Mouse (Mus musculus): ENCODE results near the gene Cabp4. TPM values are rescaled to one million over a fixed set of nuclear protein-coding genes. Genes with fewer than 3 reads are reported as not detected.
A peak's percentile ranks its signal among the peaks of the same experiment; 100 is the strongest.
"Not testable (repeated sequence)": the region's sequence is repeated elsewhere in the genome, so short reads cannot be mapped to it uniquely, and the experiment has no call there.

Cabp4 gene
- total RNA-seq, 2 experiments from 2014 or later, result 0.26 to 0.63 TPM

DNA sequence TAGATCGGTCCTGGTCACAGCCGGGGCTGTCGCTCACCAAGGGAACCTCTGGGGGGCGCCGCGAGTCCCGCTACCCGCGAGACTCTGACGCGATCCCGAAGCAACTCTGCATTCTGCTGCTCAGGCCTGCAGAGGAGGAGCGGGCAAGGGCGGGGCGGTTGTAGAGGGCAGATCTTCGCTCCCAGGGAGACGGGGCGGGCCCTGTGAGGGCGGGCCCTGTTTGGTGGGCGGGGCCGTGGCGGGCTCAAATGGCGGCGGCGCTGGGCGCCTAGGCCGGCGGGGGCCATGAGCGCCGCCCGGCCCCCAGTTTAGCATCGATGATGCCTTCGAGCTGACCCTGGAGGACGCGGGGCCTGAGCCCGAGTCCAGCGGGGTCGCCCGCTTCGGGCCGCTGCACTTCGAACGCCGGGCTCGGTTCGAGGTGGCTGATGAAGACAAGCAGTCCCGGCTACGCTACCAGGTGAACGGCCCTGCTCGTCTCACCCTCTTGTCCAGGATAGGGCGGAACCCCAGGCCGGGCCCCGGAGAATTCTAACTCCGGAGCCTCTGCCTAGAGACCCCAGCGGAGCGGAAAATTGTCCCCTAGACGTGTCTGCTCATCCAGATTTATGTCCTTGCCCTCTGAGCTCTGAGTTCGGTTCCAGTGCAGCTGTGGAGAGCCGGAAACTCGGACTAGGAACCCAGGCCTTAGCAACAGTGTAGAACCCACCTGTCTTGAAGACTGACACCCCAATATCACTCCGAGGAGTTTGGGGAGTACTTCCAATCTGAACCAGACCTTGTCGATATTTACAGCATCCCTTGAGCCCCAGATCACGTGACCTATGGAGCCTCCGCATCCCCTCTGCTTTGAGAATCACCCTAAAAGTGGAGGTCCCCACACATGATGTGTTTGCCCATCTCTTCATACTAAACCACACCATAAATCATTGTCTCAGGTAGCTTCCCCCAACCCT lies 17.8 kb downstream of the Cabp4 start, which contains the start of gene Aip:
Gene Aip (minus strand): TSS at position 118 of the 956 bp plus-strand sequence.
- DNase-seq (ENCODE audit: low spot score in 2 of 2), result peak; percentile 96 to 98

DNA sequence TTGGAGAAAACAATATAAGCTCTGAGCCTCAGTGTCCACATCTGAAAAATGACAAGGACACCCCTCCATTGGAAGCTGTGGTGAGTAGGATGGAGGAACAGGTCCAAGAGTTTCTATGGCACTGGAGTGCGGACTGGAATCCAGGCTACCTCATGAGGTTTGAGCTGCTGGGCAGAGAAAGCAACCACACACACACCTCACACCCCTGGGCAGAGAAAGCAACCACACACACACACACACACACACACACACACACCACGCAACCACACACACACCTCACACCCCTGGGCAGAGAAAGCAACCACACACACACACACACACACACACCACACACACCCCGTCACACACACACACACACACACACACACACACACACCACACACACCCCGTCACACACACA lies 18.6 kb downstream of the Cabp4 start:
- DNase-seq (ENCODE audit: low spot score in 2 of 2), result peak in 1 of 2 experiments; percentile 24

GRCm38 (mm10) chr19:4124432-4124831 lies 19.4 kb downstream of the Cabp4 start:
- no peak for DNase-seq (ENCODE audit: low spot score in 2 of 2)

- DNase-seq (ENCODE audit: low spot score in 2 of 2), result no peak
These were observed 21.1 kb downstream of the Cabp4 start for GRCm38 (mm10) chr19:4122411-4123370.

DNA sequence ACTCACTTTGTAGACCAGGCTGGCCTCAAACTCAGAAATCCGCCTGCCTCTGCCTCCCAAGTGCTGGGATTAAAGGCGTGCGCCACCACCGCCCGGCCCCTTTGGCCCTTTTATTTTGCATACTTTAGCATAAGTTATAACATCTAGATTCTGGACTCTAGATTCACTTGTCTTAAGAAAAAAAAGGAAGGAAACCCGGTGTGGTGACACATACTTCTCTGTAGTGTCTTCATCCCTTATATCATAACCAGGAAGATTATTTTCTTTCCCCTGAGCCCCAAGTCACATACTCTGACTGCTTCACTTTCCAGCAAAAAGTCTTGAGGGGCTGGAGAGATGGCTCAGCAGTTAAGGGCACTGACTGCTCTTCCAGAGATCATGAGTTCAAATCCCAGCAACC lies 21.9 kb downstream of the Cabp4 start:
- not testable (repeated sequence) for DNase-seq (ENCODE audit: low spot score in 2 of 2)

DNA sequence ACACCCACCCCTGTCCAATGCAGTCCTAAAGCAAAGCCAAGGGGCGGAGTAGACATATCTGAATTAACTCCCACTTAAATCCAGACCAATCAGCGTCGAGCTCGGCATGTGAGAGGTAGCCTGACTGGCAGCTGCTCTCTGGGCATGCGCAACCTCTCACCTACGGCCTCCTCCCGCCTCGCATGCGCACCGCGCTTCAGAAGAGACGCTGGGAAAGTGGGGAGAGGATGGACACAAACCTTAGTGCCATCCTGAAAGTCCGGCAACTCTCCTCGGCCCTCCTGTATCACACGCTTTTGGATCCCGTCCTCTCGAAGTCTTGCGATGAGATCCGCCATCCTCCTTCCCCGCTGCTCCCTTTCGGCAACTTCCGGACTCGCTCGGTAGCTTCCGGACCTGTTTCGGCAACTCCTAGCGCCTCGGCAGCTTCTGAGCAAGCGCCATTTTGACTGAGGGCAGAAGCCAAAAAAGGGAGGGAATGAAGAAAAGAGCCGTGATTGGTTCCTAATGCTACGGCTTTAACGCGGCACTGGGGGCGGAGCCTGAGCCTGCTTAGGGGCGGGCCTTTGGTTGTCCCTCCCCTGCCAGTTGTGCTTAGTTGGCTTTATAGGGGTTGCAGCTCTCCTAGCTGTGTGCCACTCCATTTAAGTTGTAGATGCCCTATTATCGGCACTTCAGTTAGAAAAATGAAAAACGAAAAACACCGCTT lies 22.6 kb downstream of the Cabp4 start:
- DNase-seq (ENCODE audit: low spot score in 2 of 2), result peak; percentile 97 to 98

DNA sequence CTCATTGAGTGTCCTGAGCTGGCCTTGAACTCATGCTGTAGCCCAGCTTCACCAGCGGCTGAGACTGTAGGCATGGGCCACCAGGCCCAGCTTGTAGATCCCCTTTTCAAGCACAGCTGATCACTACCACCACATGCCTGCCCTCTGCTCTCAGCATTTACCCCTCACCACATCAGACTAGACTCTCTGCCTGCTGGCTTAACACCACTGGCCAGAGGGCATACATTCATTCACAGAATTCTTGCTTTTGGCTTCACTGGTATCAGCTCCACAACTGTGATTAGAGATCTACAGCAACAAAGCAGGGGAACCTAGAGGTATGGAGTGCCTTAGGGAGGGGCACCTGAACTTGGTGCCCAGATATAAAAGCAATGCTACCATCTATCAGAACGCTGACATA lies 23.3 kb downstream of the Cabp4 start:
- DNase-seq (ENCODE audit: low spot score in 2 of 2), result no peak

DNA sequence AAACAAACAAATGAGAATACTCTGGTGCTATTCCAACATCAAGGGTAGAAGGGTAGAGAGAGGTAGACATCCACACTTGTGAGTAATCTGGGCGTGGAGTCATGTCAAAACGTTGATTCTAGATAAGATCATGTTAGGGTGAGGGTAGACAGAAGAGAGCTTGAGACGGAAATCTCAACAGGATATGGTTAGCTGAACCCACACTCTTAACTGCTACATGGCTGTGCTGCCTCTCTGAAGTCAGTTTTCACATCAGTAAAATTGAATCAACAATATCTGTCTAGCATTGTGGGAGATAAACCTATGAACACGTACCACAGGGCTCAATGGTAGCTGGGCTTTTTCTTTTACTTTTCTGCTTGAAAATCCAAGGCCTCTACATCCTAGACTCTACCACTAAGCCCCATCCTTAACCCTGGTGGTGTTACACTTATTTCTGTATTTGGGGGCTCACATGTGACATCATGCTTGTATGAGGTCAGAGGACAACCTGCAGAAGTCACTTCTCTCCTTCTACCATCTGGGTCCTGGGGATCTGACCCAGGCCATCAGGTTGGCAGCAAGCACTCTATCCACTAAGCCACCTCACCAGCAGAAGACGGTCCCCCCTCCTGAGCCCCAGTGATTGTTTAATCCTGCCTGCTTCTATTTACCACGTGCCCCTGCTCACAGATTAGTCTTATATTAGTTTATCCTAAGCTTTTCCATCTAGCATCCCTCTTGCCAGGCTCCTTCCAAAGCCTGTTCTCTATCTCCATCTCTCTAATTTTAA lies 23.9 kb downstream of the Cabp4 start:
- DNase-seq (ENCODE audit: low spot score in 2 of 2), result no peak

DNA sequence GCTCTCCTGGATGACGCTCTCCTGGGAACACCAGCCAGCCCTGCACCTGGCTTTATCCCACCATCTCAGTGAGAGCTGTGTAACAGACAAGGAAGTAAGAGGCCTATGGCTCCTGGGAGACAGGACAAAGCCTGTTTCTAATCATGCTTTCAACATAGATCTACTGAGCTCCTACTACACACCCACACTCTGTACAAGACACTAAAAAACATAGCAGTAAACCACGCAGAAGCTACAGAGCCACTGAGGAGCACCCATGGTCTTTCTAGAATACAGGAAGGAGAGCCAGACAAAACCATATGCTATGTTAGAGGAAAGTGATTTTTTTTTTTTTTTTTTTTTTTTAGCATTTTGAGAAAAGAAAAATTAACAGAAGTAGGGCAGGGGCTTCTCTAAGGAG lies 25.5 kb downstream of the Cabp4 start:
- no peak for DNase-seq (ENCODE audit: low spot score in 2 of 2)

DNA sequence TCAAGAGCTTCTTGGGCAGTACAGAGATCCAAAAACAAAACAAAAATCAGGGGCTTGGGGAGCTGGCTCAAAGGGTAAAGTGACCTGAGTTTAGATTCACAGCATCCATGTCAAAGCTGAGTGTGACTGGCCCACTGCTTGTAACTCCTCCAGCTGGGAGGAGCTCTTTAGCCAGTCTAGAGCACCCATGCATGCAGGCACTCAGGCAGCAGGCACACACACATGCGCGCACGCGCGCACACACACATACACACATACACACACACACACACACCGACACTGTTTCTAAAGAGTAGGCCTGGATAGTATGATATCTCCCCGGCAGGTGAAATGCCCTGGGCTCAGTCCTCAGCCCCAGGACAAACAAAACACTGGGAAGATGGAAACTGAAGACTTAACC lies 26.8 kb downstream of the Cabp4 start:
- DNase-seq (ENCODE audit: low spot score in 2 of 2), result no peak

DNA sequence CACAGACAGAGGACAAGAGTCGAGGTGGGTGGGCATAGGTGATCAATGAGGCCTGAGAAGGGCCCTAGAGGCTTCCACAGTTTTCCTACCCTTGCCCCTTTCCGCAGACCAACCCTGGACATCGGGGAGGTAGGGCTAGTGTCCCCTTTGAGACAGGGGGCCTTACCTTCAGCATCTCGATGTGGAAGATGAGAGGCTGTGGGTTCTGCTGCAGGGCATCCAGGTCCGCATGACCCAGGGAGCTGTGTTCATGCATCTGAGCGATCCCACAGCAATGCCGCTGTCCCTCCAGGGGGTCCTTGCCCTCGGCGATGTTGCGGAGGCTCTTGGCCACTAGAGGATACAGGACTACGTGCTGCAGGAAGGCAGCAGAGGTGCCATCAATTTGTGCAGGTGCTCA lies 28.0 kb downstream of the Cabp4 start:
- no peak for DNase-seq (ENCODE audit: low spot score in 2 of 2)

GRCm38 (mm10) chr19:4115144-4115543 lies 28.7 kb downstream of the Cabp4 start:
- no peak for DNase-seq (ENCODE audit: low spot score in 2 of 2)

DNA sequence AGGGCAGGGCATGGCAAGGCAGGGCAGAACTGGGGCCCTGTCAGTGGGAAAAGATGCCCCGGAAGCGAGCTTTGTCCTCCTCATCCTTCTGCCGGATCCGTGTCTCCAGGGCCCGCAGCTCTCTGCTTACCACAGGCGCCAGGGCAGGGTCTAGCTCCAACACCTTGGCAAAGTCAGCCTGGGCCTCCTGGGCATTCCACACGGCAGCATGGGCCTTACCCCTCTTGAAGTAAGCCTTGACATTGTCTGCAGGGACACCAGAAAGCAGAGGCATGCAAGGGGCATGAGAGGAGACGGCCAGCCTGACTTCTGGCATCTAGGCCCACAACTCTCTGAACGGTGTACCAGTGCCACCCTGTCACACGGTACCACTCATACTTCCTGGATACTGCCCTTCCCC lies 29.3 kb downstream of the Cabp4 start:
- DNase-seq (ENCODE audit: low spot score in 2 of 2), result no peak

- DNase-seq (ENCODE audit: low spot score in 2 of 2), result no peak
These were observed 30.0 kb downstream of the Cabp4 start for GRCm38 (mm10) chr19:4113806-4114230.

GRCm38 (mm10) chr19:4113186-4113805 lies 30.5 kb downstream of the Cabp4 start:
- peak; percentile 87 to 90 for DNase-seq (ENCODE audit: low spot score in 2 of 2)

DNA sequence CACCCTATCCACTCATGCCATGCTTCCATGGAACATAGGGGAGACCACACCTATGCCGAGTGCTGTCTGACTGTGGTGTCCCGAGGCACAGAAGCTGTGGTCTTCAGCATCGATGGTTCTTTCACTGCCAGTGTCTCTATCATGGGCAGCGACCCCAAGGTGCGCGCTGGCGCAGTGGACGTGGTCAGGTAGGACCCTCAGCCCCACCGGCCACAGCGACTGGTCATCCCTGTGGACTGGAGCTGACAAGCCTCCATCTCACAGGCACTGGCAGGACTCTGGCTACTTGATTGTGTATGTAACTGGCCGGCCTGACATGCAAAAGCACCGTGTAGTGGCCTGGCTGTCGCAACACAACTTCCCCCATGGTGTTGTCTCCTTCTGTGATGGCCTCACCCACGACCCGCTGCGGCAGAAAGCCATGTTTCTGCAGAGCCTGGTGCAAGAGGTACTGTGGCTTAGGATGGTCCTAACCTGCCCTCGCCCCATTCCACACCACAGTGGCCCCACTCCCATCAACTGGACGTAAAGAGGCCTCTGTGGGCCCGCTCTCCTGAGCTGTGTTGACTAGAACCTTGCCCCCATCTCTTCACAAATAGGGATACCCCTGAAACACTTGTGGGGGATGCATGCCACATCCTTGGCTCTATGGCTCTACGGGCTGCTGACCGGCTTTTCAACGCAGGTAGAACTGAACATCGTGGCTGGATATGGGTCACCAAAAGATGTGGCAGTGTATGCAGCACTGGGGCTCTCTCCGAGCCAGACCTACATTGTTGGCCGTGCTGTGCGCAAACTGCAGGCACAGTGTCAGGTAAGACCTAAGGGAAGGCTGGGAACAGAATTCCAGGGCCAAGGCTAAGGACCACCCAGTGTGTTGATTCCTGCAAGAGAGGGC lies 31.5 kb downstream of the Cabp4 start:
- DNase-seq (ENCODE audit: low spot score in 2 of 2), result no peak

DNA sequence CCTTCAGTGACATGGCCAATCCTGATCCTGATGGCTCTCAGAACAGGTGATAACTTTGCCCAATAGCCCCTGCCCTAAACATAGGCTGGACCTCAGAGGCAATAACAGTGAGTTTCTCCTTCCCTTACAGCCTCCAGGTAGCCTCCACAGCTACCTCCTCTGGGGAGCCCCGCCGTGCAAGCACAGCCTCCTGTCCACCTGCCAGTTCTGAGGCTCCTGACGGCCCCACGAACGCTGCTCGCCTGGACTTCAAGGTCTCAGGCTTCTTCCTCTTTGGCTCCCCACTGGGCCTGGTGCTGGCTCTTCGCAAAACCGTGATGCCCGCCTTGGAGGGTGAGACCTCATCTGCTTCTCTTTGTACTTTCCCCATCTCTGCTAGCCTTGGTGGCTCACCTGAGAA lies 35.3 kb downstream of the Cabp4 start:
- DNase-seq (ENCODE audit: low spot score in 2 of 2), result no peak

DNA sequence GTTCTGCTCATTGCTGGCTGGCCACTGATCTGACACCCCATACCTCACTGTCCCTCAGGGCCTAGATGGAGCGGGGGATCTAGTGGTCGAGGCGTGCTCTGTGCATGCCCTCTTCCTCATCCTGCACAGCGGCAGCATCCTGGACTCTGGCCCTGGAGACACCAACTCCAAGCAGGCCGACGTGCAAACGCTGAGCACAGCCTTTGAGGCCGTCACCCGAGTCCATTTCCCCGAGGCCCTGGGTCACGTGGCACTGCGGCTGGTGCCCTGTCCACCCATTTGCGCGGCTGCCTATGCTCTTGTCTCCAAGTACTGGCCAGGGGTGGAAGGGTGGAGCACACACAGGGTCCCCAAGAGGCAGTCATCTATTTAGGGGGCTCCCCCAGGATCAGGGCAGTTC lies 37.2 kb downstream of the Cabp4 start:
- no peak for DNase-seq (ENCODE audit: low spot score in 2 of 2)
